Mouse (Mus musculus) heart, postnatal 0 days (tissue): ENCODE measurements around the gene Morn1.

Experiments used
- CTCF ChIP-seq: IDR thresholded peaks from 2 replicates; pipeline ENCODE4 v1.5.1; 2016; ENCODE audit warnings: antibody characterized with exemption, control low read depth, low read depth
- EP300 ChIP-seq: IDR thresholded peaks from 2 replicates; pipeline ENCODE4 v1.6.1; 2016; ENCODE audit warnings: antibody characterized with exemption, low read depth

- TF ChIP-seq CTCF (no peak), EP300 (no peak)
Measured at GRCm38 (mm10) chr4:155128411-155128810, 42.0 kb downstream of the Morn1 start.
